Mouse (Mus musculus) liver, postnatal 0 days (tissue): ENCODE measurements around the gene Slco1a6. TPM values are rescaled to one million over a fixed set of nuclear protein-coding genes. Genes with fewer than 3 reads are reported as not detected.

Source experiments
- ATAC-seq: fragments of 200-750 bp; cut with Nextera tagmentation; 2 replicates; pipeline ENCODE4 v1.8.0; 2017; ENCODE audit warnings: mild to moderate bottlenecking, moderate library complexity
- DNase-seq: peaks from one replicate; pipeline ENCODE4 v3.0.0-alpha.2; 2016
- H3K27ac ChIP-seq: fragments of 300-500 bp; sonication (generic); 2 replicates; pipeline ENCODE4 v1.5.1; 2014; ENCODE audit warnings: antibody characterized with exemption, moderate library complexity, mild to moderate bottlenecking, low read depth
- H3K27me3 ChIP-seq: fragments of 300-500 bp; sonication (generic); 2 replicates; pipeline ENCODE4 v1.6.1; 2014; ENCODE audit warnings: low read length, control low read depth, mixed read lengths; ENCODE audit not compliant: insufficient read depth
- H3K36me3 ChIP-seq: fragments of 300-500 bp; sonication (generic); replicated peaks from 2 replicates; pipeline ENCODE4 v1.6.1; 2014; ENCODE audit warnings: mild to moderate bottlenecking, control low read depth, low read length, moderate library complexity, mixed read lengths; ENCODE audit not compliant: insufficient read depth
- H3K4me1 ChIP-seq: fragments of 300-500 bp; sonication (generic); 2 replicates; pipeline ENCODE4 v1.6.1; 2014; ENCODE audit warnings: antibody characterized with exemption, mild to moderate bottlenecking, control low read depth; ENCODE audit not compliant: insufficient read depth
- H3K4me2 ChIP-seq: fragments of 300-500 bp; sonication (generic); 2 replicates; pipeline ENCODE4 v1.6.1; 2014; ENCODE audit warnings: low read depth, mild to moderate bottlenecking, low read length, moderate library complexity, mixed read lengths
- H3K4me3 ChIP-seq: fragments of 300-500 bp; sonication (generic); 2 replicates; pipeline ENCODE4 v1.5.1; 2014; ENCODE audit warnings: low read depth, low read length
- H3K9ac ChIP-seq: fragments of 300-500 bp; sonication (generic); replicated peaks from 2 replicates; pipeline ENCODE4 v1.6.1; 2014; ENCODE audit warnings: mild to moderate bottlenecking, moderate library complexity
- H3K9me3 ChIP-seq: fragments of 300-500 bp; sonication (generic); 2 replicates; pipeline ENCODE4 v1.6.1; 2016; ENCODE audit warnings: mild to moderate bottlenecking, control low read depth, low read length, mixed read lengths
- CTCF ChIP-seq: sonication (generic); IDR thresholded peaks from 2 replicates; pipeline ENCODE4 v1.5.1; 2016; ENCODE audit warnings: antibody characterized with exemption, low read depth
- EP300 ChIP-seq: IDR thresholded peaks from 2 replicates; pipeline ENCODE4 v1.6.1; 2016; ENCODE audit warnings: antibody characterized with exemption, low read depth, mild to moderate bottlenecking
- WGBS: fragments of 180-500 bp; shearing (Covaris S2); extraction: QIAGEN DNeasy Blood & Tissue Kit; methylation state at CpG from one replicate; pipeline ENCODE4 v1.1.7; 2014; ENCODE audit not compliant: insufficient replicate concordance; 5-methylcytosine and 5-hydroxymethylcytosine counted together
- polyA plus RNA-seq: library from polyadenylated mRNA; unstranded; fragments of >200 nt; fragmentation: Nextera tagmentation; extraction: Ambion mirVana; gene quantifications from 2 replicates; pipeline ENCODE4 v1.2.1, GENCODE M21; 2015

Gene Slco1a6
- polyA plus RNA-seq, 1 experiment from 2014 or later: not detected

- no peaks in the 10 kb centered on the region for H3K4me1 ChIP-seq
- TF ChIP-seq CTCF: peak; percentile 64
- no peak for TF ChIP-seq EP300
- H3K36me3 ChIP-seq: no peaks in the 10 kb centered on the region
- no peak overlapping the region for H3K27ac ChIP-seq
- H3K9ac ChIP-seq: no peak overlapping the region
- ATAC-seq: peak; percentile 68
- WGBS: 52% methylated on average over 16 of the region's 16 CpGs
- no peaks in the 10 kb centered on the region for H3K27me3 ChIP-seq
- no peak overlapping the region for H3K4me2 ChIP-seq
- peak; percentile 18 for DNase-seq
- H3K4me3 ChIP-seq: no peak overlapping the region
- peaks cover 2% of the 10 kb centered on the region for H3K9me3 ChIP-seq
Observed at GRCm38 (mm10) chr6:142040306-142041175, 167.8 kb downstream of the Slco1a6 start.

- H3K27ac ChIP-seq: no peak overlapping the region
- H3K9me3 ChIP-seq: peaks cover under 1% of the 10 kb centered on the region
- no peak overlapping the region for H3K9ac ChIP-seq
- no peak overlapping the region for H3K4me3 ChIP-seq
- no peak for ATAC-seq
- TF ChIP-seq EP300: no peak
- no peak for DNase-seq
- H3K36me3 ChIP-seq: no peaks in the 10 kb centered on the region
- H3K4me1 ChIP-seq: no peaks in the 10 kb centered on the region
- H3K4me2 ChIP-seq: no peak overlapping the region
- WGBS: 70% methylated on average over 2 of the region's 2 CpGs
- H3K27me3 ChIP-seq: no peaks in the 10 kb centered on the region
Observed at GRCm38 (mm10) chr6:142035771-142036170, 172.6 kb downstream of the Slco1a6 start.

Other genes starting within 250 kb of the Slco1a6 start
- gene Gm6614, start 197.1 kb downstream of the Slco1a6 start, polyA plus RNA-seq: not detected in 2 replicates
- 1.0 TPM in 1 of 2 replicates, not detected in the other for gene Iapp, start 89.9 kb upstream of the Slco1a6 start, polyA plus RNA-seq
- not detected in 2 replicates for gene Slco1a5, start 114.5 kb upstream of the Slco1a6 start, polyA plus RNA-seq
- gene Pyroxd1, start 137.1 kb upstream of the Slco1a6 start, polyA plus RNA-seq: 11.0 and 11.7 TPM in 2 replicates
- 5.8 and 7.3 TPM in 2 replicates for gene Recql, start 178.6 kb upstream of the Slco1a6 start, polyA plus RNA-seq
- 15.9 and 18.0 TPM in 2 replicates for gene Golt1b, start 178.7 kb upstream of the Slco1a6 start, polyA plus RNA-seq
- gene Spx, start 204.9 kb upstream of the Slco1a6 start, polyA plus RNA-seq: 0.09 TPM in 1 of 2 replicates, not detected in the other